Mouse (Mus musculus): ENCODE measurements around the gene C130050O18Rik.

The C130050O18Rik gene

DNA sequence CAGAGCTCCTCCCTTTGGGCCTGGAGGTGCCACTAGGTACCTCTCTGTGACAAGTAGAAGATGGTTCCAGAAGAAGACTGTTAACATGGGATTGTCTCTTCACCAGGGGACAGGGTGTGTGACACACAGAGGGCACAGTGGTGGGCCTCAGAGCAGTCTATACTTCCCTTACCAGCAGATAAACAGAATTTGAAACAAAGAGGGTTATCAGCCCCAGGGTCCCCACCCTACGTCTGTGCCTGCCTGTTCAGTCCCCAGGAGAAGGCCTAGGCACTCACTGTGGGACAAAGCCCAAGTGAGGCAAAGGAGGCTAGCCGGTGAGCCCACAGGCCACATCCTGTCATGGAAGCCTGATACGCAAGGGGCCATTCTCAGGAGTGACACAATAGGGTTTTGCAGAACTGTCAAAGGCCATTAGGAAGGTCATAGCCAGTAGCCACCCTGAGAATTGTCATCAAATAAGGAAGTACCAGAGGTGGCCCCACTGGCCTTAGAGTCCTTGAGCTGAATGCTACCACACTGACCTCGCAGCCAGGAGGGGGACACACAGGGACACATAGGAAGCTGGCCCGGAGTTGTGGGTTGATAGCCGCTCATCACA is at the start of gene C130050O18Rik:
C130050O18Rik (plus strand) TSS at position 480 of the 601 bp plus-strand sequence.
- no peak for DNase-seq (ENCODE audit: low spot score)

- DNase-seq (ENCODE audit: low spot score): peak; percentile 64
Measured at GRCm38 (mm10) chr5:139358653-139359052, 46.4 kb upstream of the C130050O18Rik start.

DNA sequence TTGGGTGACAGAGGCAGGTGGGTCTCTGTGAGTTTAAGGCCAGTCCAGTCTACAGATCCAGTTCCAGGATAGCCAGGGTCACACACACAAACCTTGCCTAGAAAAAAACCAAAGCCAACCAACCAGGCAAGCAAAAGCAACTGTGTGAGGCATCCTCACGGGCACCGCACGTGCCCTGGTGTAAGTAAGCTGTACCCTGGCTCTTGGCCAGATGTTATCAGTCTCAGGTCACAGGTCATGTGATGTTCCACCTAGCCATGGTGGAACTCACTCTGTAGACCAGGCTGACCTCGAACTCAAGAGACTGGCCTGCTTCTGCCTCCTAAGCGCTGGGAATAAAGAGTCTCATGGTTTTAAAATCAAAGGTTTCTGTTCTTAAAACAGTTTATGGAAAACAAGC is 45.8 kb upstream of the C130050O18Rik start:
- no peak for DNase-seq (ENCODE audit: low spot score)

- no peak for DNase-seq (ENCODE audit: low spot score)
Measured at GRCm38 (mm10) chr5:139363858-139364257, 41.2 kb upstream of the C130050O18Rik start.

DNA sequence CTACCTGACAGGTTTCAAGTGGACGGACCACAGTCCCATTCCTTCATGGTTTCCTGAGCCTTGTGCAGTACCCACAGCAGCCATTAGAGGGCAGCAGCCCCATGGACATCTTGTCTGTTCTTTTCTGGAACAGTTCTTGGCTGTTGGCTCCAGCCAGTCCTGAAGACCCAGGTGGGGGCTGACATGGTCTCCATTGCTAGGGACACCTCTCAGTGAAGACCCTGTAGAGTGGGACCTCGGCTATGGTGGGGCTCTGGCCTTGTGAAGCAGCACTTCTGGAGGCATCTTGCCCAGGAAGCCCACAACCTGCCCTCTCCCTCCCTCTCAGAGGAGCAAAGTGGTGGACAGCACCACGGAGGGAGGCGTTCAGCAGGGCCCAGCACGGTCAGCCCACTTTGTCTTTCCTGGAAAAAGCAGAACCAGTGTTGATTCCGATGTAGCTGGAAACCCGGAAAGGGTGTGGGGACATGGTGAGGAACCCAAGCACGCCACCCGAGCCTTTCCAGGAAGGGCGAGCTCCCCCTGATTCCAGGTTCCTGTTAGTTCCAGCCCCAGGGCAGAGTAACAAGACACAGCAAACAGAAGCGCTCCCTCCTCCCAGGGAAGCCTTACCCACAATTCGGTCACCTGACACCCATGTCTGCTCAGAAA is 40.7 kb upstream of the C130050O18Rik start:
- peak; percentile 62 for DNase-seq (ENCODE audit: low spot score)

DNA sequence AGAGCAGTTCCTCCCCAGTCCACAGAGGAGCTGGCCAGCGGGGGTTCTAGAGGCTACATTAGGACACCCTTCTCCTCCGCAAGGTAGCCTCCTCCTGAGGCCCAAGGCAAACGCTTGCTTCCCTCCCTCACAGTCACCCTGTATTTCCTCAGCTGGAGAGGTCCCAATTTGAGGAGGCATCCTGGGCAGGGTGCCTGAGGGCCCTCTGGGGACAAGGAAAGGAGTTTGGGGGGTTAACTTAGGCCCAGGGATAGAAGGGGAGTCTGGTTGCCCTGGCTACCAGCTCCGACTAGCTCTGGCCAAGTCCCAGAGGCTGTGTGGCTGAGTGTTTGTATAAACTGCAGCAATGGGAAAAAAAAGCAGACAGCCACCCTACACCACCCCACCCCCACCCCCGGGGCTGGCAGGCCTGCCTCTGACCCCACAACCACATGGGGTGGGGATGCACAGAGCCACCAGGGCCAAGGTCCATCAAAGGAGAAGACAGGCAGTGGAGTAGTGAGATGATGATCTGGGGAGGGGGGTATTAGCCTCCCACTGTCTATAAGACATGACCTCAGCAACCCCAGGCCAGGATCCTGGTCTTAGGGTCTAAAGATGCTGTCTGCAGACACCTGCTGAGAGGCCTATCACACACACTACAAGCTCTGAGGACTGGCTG is 40.0 kb upstream of the C130050O18Rik start:
- DNase-seq (ENCODE audit: low spot score): peak; percentile 56

GRCm38 (mm10) chr5:139365827-139366226 is 39.3 kb upstream of the C130050O18Rik start:
- DNase-seq (ENCODE audit: low spot score): no peak

GRCm38 (mm10) chr5:139366484-139366883 is 38.6 kb upstream of the C130050O18Rik start:
- no peak for DNase-seq (ENCODE audit: low spot score)

GRCm38 (mm10) chr5:139367884-139368458 is 37.1 kb upstream of the C130050O18Rik start:
- no peak for DNase-seq (ENCODE audit: low spot score)

DNA sequence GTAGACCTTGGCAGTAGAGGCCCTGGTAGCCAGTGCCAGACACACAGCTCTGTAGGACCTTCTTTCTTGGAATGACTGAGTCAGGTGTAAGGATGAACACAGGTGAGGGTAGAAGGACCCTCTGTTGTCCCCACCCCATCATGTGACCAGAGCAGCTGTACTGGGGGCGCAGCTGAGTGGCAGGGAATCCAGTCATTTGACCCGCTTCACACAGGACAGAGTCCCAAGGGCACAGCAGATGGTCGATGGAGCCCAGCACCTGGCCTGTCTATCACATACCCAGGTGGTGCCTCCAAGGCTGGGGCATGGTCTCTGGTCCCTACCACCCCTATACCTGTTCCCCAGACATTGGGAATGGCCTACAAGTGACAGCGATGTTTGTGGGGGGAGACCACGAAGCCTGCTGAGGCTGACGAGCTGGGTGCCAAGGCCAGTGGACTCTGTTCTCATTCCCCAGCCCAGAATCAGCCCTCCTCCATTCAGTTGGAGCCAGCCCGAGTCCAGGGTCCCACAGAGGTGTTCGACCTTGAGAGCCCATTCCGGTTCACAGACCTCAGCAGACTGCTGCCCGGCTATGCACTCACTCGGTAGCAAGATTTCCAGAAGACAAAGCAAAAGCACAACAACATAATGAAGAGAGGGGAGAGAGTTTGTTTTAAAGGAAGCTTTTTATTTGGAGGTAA is 36.3 kb upstream of the C130050O18Rik start:
- no peak for DNase-seq (ENCODE audit: low spot score)

DNA sequence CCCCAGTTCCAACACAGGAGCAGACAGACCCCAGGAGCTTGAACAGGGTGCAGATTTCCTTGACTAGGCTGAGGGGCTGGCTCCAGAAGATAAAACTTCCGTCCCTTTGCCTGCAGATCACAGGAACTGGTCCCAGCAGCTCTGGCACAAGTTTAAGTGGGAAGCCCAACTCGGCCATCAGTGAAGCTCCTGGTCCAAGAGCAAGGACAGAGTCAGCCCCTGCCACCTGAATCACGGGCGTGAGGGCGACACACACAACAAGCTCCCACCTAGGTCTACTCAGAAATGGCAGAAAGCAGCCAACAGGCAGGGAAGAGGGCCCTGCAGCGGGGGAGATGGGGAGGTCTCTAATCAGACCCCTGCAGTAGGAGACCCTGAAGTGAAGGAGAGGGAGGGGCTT is 34.7 kb upstream of the C130050O18Rik start:
- DNase-seq (ENCODE audit: low spot score): no peak

- no peak for DNase-seq (ENCODE audit: low spot score)
Measured at GRCm38 (mm10) chr5:139371118-139371517, 34.0 kb upstream of the C130050O18Rik start.

DNA sequence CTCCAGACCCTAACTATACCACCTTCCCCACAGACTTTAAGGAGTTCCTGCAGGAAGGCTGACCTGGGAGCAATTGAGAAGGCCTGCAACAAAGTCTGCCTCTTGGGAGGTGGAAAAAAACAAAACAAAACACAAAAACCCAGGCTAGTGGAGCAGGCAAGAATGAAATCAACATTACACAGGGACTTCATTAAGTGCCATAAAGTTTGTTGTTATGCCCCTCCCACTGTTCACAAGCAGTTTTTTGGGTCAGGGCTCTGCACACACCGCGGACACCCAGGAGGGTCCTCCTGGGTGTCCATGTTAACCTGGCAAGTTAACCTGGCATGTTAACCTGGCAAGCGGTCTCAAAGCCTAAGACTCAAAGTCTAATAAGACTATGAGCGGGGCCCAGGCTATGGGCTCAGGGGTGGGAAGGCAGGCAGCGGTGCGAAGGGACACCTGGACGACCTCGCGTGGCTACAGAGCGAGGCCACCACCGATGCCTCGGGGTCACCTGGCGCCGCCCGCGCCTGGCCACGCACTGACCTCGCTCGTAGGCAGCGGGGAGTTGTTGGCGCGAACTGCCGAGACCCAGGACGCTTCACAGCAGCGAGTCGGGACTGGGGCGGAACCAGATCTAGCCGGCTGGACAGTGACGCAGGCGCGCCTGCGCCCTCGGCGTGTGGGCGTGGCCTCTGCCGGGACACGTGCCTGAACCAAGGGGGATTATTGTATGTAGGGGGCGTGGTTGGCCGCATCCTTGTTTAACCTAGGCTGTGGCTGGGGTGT is 33.3 kb upstream of the C130050O18Rik start:
- peak; percentile 90 for DNase-seq (ENCODE audit: low spot score)

- no peak for DNase-seq (ENCODE audit: low spot score)
Measured at GRCm38 (mm10) chr5:139373126-139373525, 32.0 kb upstream of the C130050O18Rik start.

GRCm38 (mm10) chr5:139373889-139374444 is 31.1 kb upstream of the C130050O18Rik start:
- DNase-seq (ENCODE audit: low spot score): no peak

DNA sequence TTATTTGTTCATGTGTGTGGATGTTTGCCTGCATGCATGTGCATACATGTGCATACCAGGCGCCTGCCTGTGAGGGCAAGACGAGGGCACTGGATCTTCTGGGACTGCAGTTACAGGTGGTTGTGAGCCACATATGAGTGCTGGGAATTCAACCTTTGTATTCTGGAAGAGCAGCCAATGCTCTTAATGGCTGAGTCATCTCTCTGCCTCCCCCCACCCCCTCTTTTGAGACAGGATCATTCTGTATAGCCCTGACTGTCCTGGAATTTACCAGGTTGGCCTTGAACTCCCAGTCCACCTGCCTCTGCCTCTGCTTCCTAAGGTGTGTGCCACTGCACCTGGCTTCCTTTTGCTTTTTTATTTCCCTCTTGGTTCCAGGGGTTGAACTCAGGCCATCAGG is 30.2 kb upstream of the C130050O18Rik start:
- DNase-seq (ENCODE audit: low spot score): no peak

- DNase-seq (ENCODE audit: low spot score): no peak
Measured at GRCm38 (mm10) chr5:139377468-139378270, 27.4 kb upstream of the C130050O18Rik start, which contains the start of gene Gpr146. Gene Gpr146 (plus strand): TSS chr5:139377697.

DNA sequence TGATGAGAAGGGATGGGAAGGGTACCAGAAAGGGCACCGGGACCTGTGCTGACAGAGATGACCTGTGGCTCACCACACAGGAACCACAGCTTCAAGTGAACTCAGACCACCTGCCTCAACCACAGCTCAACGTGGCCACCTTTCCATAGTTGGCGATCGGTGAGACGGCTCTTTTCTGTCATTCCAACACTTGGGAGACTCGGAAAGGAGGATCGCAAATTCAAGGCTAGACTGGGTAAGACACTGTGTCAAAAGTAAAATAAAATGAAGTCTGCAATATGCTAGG is 26.9 kb upstream of the C130050O18Rik start:
- no peak for DNase-seq (ENCODE audit: low spot score)

GRCm38 (mm10) chr5:139378986-139379629 is 26.0 kb upstream of the C130050O18Rik start:
- peak; percentile 79 for DNase-seq (ENCODE audit: low spot score)

- no peak for DNase-seq (ENCODE audit: low spot score)
Measured at GRCm38 (mm10) chr5:139379771-139380384, 25.2 kb upstream of the C130050O18Rik start.

Data from testis, postnatal 14 days (tissue).